Mouse (Mus musculus): ENCODE results near the gene Abcc5. TPM values are rescaled to one million over a fixed set of nuclear protein-coding genes. Genes with fewer than 3 reads are reported as not detected.

Gene Abcc5
- polyA plus RNA-seq, 1 experiment from 2014 or later = 63.5 TPM

Other genes with a start within 250 kb of the Abcc5 start
- gene Map6d1, start 185.0 kb downstream of the Abcc5 start, polyA plus RNA-seq (2014; fragmentation: Nextera tagmentation; extraction: Ambion mirVana) = 0.98 and 1.1 TPM in 2 replicates
- gene Parl, start 124.0 kb downstream of the Abcc5 start, polyA plus RNA-seq (2014; fragmentation: Nextera tagmentation; extraction: Ambion mirVana) = 75.8 and 88.8 TPM in 2 replicates
- gene Cyp2ab1, start 101.0 kb downstream of the Abcc5 start, polyA plus RNA-seq (2014; fragmentation: Nextera tagmentation; extraction: Ambion mirVana) = 0.07 TPM in 1 of 2 replicates, not detected in the other
- 82.4 and 88.0 TPM in 2 replicates for gene Eif2b5, start 72.4 kb upstream of the Abcc5 start, polyA plus RNA-seq (2014; fragmentation: Nextera tagmentation; extraction: Ambion mirVana)
- 26.5 and 30.8 TPM in 2 replicates for gene Dvl3, start 90.6 kb upstream of the Abcc5 start, polyA plus RNA-seq (2014; fragmentation: Nextera tagmentation; extraction: Ambion mirVana)
- gene Ap2m1, start 109.1 kb upstream of the Abcc5 start, polyA plus RNA-seq (2014; fragmentation: Nextera tagmentation; extraction: Ambion mirVana) = 573 and 628 TPM in 2 replicates
- gene Abcf3, start 122.2 kb upstream of the Abcc5 start, polyA plus RNA-seq (2014; fragmentation: Nextera tagmentation; extraction: Ambion mirVana) = 54.2 and 61.5 TPM in 2 replicates
- 2.2 and 3.1 TPM in 2 replicates for gene Vwa5b2, start 163.1 kb upstream of the Abcc5 start, polyA plus RNA-seq (2014; fragmentation: Nextera tagmentation; extraction: Ambion mirVana)
- gene Eef1akmt4, start 185.2 kb upstream of the Abcc5 start, polyA plus RNA-seq (2014; fragmentation: Nextera tagmentation; extraction: Ambion mirVana) = 33.1 and 36.3 TPM in 2 replicates
- 0.70 TPM in 1 of 2 replicates, not detected in the other for gene Gm49333, start 185.2 kb upstream of the Abcc5 start, polyA plus RNA-seq (2014; fragmentation: Nextera tagmentation; extraction: Ambion mirVana)
- gene Alg3, start 185.3 kb upstream of the Abcc5 start, polyA plus RNA-seq (2014; fragmentation: Nextera tagmentation; extraction: Ambion mirVana) = 40.2 and 40.6 TPM in 2 replicates
- 2.1 and 3.0 TPM in 2 replicates for gene Camk2n2, start 194.9 kb upstream of the Abcc5 start, polyA plus RNA-seq (2014; fragmentation: Nextera tagmentation; extraction: Ambion mirVana)
- 3.3 and 5.0 TPM in 2 replicates for gene Ece2, start 203.4 kb upstream of the Abcc5 start, polyA plus RNA-seq (2014; fragmentation: Nextera tagmentation; extraction: Ambion mirVana)
- 278 and 312 TPM in 2 replicates for gene Psmd2, start 225.3 kb upstream of the Abcc5 start, polyA plus RNA-seq (2014; fragmentation: Nextera tagmentation; extraction: Ambion mirVana)
- gene Eif4g1, start 241.9 kb upstream of the Abcc5 start, polyA plus RNA-seq (2014; fragmentation: Nextera tagmentation; extraction: Ambion mirVana) = 153 and 157 TPM in 2 replicates

All from embryonic facial prominence, embryonic 14.5 days (tissue).